Mouse (Mus musculus): Measurements from ENCODE around the gene Gpr62.
"Not testable (repeated sequence)": the region's sequence is repeated elsewhere in the genome, so short reads cannot be mapped to it uniquely, and the experiment has no call there.

Gene Gpr62

GRCm38 (mm10) chr9:106465571-106466200, at the start of gene Gpr62:
Gene Gpr62 (minus strand): TSS chr9:106465938.
- no peak for DNase-seq (ENCODE audit: extremely low read depth, insufficient read length, low spot score)

GRCm38 (mm10) chr9:106514273-106514672, 48.5 kb upstream of the Gpr62 start, which contains the start of gene Iqcf5:
Gene Iqcf5 (plus strand): TSS chr9:106514573.
- no peak for DNase-seq (ENCODE audit: extremely low read depth, insufficient read length, low spot score)

- no peak for DNase-seq (ENCODE audit: extremely low read depth, insufficient read length, low spot score)
These were observed 47.8 kb upstream of the Gpr62 start for GRCm38 (mm10) chr9:106513566-106513965.

GRCm38 (mm10) chr9:106512729-106513450, 47.2 kb upstream of the Gpr62 start:
- DNase-seq (ENCODE audit: extremely low read depth, insufficient read length, low spot score) = no peak

- no peak for DNase-seq (ENCODE audit: extremely low read depth, insufficient read length, low spot score)
These were observed 43.6 kb upstream of the Gpr62 start for GRCm38 (mm10) chr9:106509356-106509755.

GRCm38 (mm10) chr9:106504246-106504645, 38.5 kb upstream of the Gpr62 start:
- no peak for DNase-seq (ENCODE audit: extremely low read depth, insufficient read length, low spot score)

GRCm38 (mm10) chr9:106501846-106502245, 36.1 kb upstream of the Gpr62 start:
- DNase-seq (ENCODE audit: extremely low read depth, insufficient read length, low spot score) = no peak

- DNase-seq (ENCODE audit: extremely low read depth, insufficient read length, low spot score) = no peak
These were observed 33.9 kb upstream of the Gpr62 start, which contains the start of gene Iqcf1 for GRCm38 (mm10) chr9:106499667-106500066. Gene Iqcf1 (plus strand): TSS chr9:106499967.

- DNase-seq (ENCODE audit: extremely low read depth, insufficient read length, low spot score) = not testable (repeated sequence)
These were observed 21.9 kb upstream of the Gpr62 start for GRCm38 (mm10) chr9:106487602-106488001.

GRCm38 (mm10) chr9:106485076-106485475, 19.3 kb upstream of the Gpr62 start:
- DNase-seq (ENCODE audit: extremely low read depth, insufficient read length, low spot score) = no peak

GRCm38 (mm10) chr9:106483606-106484005, 17.9 kb upstream of the Gpr62 start:
- DNase-seq (ENCODE audit: extremely low read depth, insufficient read length, low spot score) = no peak

GRCm38 (mm10) chr9:106483136-106483535, 17.4 kb upstream of the Gpr62 start:
- no peak for DNase-seq (ENCODE audit: extremely low read depth, insufficient read length, low spot score)

- DNase-seq (ENCODE audit: extremely low read depth, insufficient read length, low spot score) = no peak
These were observed 16.9 kb upstream of the Gpr62 start for GRCm38 (mm10) chr9:106482578-106483115.

GRCm38 (mm10) chr9:106481676-106482075, 15.9 kb upstream of the Gpr62 start:
- no peak for DNase-seq (ENCODE audit: extremely low read depth, insufficient read length, low spot score)

- DNase-seq (ENCODE audit: extremely low read depth, insufficient read length, low spot score) = no peak
These were observed 15.3 kb upstream of the Gpr62 start for GRCm38 (mm10) chr9:106481075-106481474.

- no peak for DNase-seq (ENCODE audit: extremely low read depth, insufficient read length, low spot score)
These were observed 14.8 kb upstream of the Gpr62 start for GRCm38 (mm10) chr9:106480541-106480940.

- DNase-seq (ENCODE audit: extremely low read depth, insufficient read length, low spot score) = no peak
These were observed 12.4 kb upstream of the Gpr62 start for GRCm38 (mm10) chr9:106478101-106478500.

GRCm38 (mm10) chr9:106477649-106478048, 11.9 kb upstream of the Gpr62 start:
- no peak for DNase-seq (ENCODE audit: extremely low read depth, insufficient read length, low spot score)

- DNase-seq (ENCODE audit: extremely low read depth, insufficient read length, low spot score) = peak; percentile 98
These were observed 11.3 kb upstream of the Gpr62 start, which contains the start of gene Parp3 for GRCm38 (mm10) chr9:106476924-106477484. Gene Parp3 (minus strand): TSS chr9:106476949.

- peak; percentile 77 for DNase-seq (ENCODE audit: extremely low read depth, insufficient read length, low spot score)
These were observed 10.5 kb upstream of the Gpr62 start for GRCm38 (mm10) chr9:106476002-106476923.

All from 3134 (cell line).